Mouse (Mus musculus): ENCODE measurements around the gene Rab22a. TPM values are rescaled to one million over a fixed set of nuclear protein-coding genes. Genes with fewer than 3 reads are reported as not detected.

The Rab22a gene
- polyA plus RNA-seq, 1 experiment from 2014 or later: 33.0 TPM

DNA sequence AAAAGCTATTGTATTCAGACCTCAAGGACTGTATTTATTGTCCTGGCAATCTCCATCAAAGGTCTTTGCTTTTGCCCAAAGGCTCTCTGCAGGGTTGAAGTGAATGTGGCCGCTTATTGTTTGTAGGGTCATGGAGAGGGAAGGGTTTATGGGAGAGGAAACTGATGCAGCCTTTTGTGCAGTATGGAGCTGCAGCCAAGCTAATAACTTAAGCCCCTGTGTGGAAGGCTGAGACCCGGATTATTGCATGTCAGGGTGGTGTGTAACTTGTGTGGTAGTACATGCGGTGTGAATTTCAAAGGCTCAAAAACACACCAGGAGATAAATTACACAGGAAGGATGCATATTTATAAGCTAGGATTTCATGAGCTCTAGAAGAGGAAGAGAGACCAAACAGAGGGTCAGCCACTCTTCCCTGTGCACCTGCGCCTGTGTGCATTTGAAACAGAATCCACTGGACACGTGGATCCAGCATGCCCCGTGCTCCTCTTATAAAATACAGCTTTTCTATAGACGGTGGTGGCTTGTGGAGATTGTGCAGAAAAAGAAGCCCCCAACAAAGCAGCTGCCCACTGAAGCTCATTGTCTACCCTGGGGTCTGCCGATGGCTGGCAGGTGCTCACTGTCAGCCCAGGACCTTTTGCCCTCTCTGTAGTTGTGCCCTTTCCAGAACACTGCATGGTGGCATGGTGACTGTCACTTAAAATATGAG lies 96.0 kb downstream of the Rab22a start:
- Histone ChIP-seq H3K9me3 (ENCODE audit: control insufficient read depth, low read length) (no peaks in the 10 kb centered on the region), H3K4me2 (ENCODE audit: low read length) (no peak overlapping the region), H3K36me3 (ENCODE audit: control insufficient read depth, insufficient read depth, low read length) (0 out of 2 replicates have a peak, but pooled peaks cover 5% of the 10 kb centered on the region), H3K9ac (ENCODE audit: low read length) (no peak overlapping the region), H3K4me1 (replicated peaks; ENCODE audit: control insufficient read depth, insufficient read depth, low read length) (no peaks in the 10 kb centered on the region), H3K4me3 (ENCODE audit: low read depth, low read length) (no peak overlapping the region), H3K27ac (ENCODE audit: low read depth) (no peak overlapping the region), H3K27me3 (replicated peaks; ENCODE audit: control insufficient read depth, insufficient read depth, low read length) (no peaks in the 10 kb centered on the region)
- WGBS: 66% methylated on average over 8 of the region's 8 CpGs
- ATAC-seq (replicated peaks; ENCODE audit: low FRiP score, low TSS enrichment, low read depth) (no peak), DNase-seq (ENCODE audit: low spot score) (no peak)

Small RNA genes within 50 kb of the gene (microRNA-seq; reads per million reads assigned to microRNA genes)
- not detected for gene Mir6340

Other genes starting within 250 kb of the Rab22a start
- not detected in 2 replicates for gene 1700021F07Rik, start 137.2 kb upstream of the Rab22a start, polyA plus RNA-seq (2014; fragmentation: Nextera tagmentation; extraction: Ambion mirVana)
- not detected in 2 replicates for gene Ankrd60, start 81.4 kb upstream of the Rab22a start, polyA plus RNA-seq (2014; fragmentation: Nextera tagmentation; extraction: Ambion mirVana)
- gene 1700010B08Rik, start 59.7 kb downstream of the Rab22a start, polyA plus RNA-seq (2014; fragmentation: Nextera tagmentation; extraction: Ambion mirVana): not detected in 2 replicates
- 10.5 and 11.7 TPM in 2 replicates for gene Vapb, start 77.8 kb downstream of the Rab22a start, polyA plus RNA-seq (2014; fragmentation: Nextera tagmentation; extraction: Ambion mirVana)